Mouse (Mus musculus): Measurements from ENCODE around the gene Epm2aip1. TPM values are rescaled to one million over a fixed set of nuclear protein-coding genes. Genes with fewer than 3 reads are reported as not detected.

The Epm2aip1 gene
- polyA plus RNA-seq, 1 experiment from 2014 or later: 24.7 TPM

DNA sequence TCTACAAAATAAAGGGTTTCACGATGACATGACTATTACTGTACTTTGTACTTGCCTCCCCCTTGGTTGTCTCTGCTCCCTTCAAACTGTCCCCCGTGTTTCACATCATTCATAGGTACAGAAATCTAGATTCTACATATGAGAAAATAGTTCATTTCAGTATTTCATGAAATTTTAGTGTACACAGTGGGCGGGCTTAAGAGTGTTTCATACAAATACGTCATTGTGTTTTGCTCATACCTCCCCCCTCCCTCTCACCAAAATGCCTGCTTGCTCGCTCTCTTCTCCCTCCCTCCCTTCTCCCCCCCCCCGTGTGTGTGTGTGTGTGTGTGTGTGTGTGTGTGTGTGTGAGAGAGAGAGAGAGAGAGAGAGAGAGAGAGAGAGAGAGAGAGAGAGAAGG lies 41.6 kb downstream of the Epm2aip1 start:
- H3K4me3 ChIP-seq: no peak overlapping the region
- no peaks in the 10 kb centered on the region for H3K36me3 ChIP-seq
- no peak for DNase-seq (ENCODE audit: low spot score)
- 16% methylated on average over 5 of the region's 6 CpGs for WGBS
- peaks cover 67% of the 10 kb centered on the region for H3K27me3 ChIP-seq (ENCODE audit: insufficient read depth, poor library complexity, severe bottlenecking)
- no peaks in the 10 kb centered on the region for H3K9me3 ChIP-seq
- H3K4me1 ChIP-seq: peaks cover 16% of the 10 kb centered on the region
- no peak overlapping the region for H3K27ac ChIP-seq

DNA sequence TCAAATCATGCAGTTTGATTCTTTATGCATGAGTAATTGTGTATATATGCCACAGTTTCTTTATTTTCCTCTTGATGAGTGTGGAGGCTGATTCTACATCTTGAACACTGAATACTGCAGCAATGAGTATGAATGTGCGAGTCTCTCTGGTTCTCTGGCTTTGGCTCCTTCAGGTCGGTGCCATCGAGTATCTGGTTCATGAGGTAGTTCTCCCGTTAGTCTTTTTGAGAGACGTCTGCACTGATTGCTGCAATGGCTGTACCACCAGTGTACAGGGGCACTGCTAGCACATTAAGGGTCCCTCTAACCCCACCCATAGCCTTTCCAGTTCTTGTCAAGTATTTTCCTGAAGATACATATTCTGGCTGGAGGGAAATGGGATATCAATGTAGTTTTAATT lies 42.1 kb downstream of the Epm2aip1 start:
- 22% methylated on average over 5 of the region's 5 CpGs for WGBS
- no peak for DNase-seq (ENCODE audit: low spot score)
- Histone ChIP-seq H3K9me3 (no peaks in the 10 kb centered on the region), H3K4me1 (peaks cover 16% of the 10 kb centered on the region), H3K4me3 (no peak overlapping the region), H3K27me3 (ENCODE audit: insufficient read depth, poor library complexity, severe bottlenecking) (peaks cover 62% of the 10 kb centered on the region), H3K27ac (no peak overlapping the region), H3K36me3 (no peaks in the 10 kb centered on the region)

DNA sequence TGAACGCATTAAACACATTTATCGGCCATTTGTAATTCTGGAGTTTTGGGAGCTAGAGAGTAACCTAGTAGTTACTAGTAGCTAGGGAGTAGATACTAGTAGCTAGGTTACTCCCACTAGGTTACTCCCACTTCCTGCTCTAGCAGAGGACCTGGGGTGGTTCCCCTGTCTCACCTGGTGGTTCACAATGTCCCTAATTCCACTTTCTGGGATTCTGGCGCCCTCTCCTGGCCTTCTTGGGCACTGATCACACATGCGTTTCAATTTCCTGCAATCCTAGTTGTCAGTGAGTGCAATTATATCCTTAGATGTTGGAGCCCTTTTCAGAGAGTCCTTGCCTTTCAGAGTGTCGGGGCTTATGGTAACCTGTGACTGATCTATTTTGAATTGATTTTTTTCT lies 42.5 kb downstream of the Epm2aip1 start:
- Histone ChIP-seq H3K4me1 (peaks cover 16% of the 10 kb centered on the region), H3K27me3 (ENCODE audit: insufficient read depth, poor library complexity, severe bottlenecking) (peaks cover 58% of the 10 kb centered on the region), H3K36me3 (no peaks in the 10 kb centered on the region), H3K9me3 (no peaks in the 10 kb centered on the region), H3K27ac (no peak overlapping the region), H3K4me3 (no peak overlapping the region)
- DNase-seq (ENCODE audit: low spot score): no peak
- 35% methylated on average over 5 of the region's 5 CpGs for WGBS

DNA sequence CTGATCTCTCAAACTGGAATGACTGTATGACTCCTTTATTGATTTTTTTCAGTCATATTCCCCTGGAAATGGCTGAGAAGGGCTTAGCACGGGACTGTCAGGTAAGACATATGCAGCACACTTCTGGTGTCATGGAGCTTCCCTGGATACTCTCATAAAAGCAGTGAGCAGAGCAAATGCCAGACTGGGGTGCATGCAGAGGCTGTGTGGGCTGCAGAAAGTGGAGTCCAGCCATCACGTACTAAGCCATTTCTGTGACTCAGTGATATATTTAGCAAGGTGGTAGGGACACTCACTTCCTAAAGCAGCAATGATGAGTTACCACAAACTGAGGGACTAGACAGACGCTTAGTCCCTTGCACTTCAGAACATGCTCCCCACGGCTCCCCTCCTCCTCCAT lies 49.2 kb downstream of the Epm2aip1 start:
- DNase-seq (ENCODE audit: low spot score): no peak
- no peak overlapping the region for H3K27ac ChIP-seq
- H3K4me1 ChIP-seq: no peaks in the 10 kb centered on the region
- H3K4me3 ChIP-seq: no peak overlapping the region
- no peaks in the 10 kb centered on the region for H3K36me3 ChIP-seq
- 0 out of 2 replicates have a peak, but pooled peaks cover 3% of the 10 kb centered on the region for H3K27me3 ChIP-seq (ENCODE audit: insufficient read depth, poor library complexity, severe bottlenecking)
- 62% methylated on average over 4 of the region's 4 CpGs for WGBS
- no peaks in the 10 kb centered on the region for H3K9me3 ChIP-seq

DNA sequence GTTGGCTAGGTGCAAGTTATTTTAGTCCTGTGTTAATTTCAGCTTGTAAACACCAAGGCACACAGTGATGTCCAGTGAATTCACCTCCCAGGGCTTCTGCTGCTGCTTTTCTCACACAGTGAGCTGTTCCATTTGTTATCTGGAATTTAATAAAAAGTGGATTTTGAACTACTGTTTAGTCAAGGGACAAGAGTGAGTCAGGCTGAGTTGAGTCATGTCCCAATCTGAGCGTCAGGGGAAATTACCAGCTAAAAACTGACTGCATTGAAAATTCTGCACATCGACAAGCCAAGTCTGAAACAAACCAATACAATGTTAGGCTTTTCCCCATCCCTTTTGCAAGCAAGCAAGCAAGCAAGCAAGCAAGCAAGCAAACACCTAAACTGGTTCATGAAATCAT lies 53.2 kb downstream of the Epm2aip1 start:
- no peak overlapping the region for H3K27ac ChIP-seq
- no peaks in the 10 kb centered on the region for H3K4me1 ChIP-seq
- 0 out of 2 replicates have a peak, but pooled peaks cover 3% of the 10 kb centered on the region for H3K27me3 ChIP-seq (ENCODE audit: insufficient read depth, poor library complexity, severe bottlenecking)
- no peak overlapping the region for H3K4me3 ChIP-seq
- H3K36me3 ChIP-seq: no peaks in the 10 kb centered on the region
- DNase-seq (ENCODE audit: low spot score): no peak
- 84% methylated on average over 2 of the region's 2 CpGs for whole genome bisulfite sequencing
- no peaks in the 10 kb centered on the region for H3K9me3 ChIP-seq

Other genes with a start within 250 kb of the Epm2aip1 start
- 2.6 and 3.0 TPM in 2 replicates for gene Ccrl2, start 214.4 kb upstream of the Epm2aip1 start, polyA plus RNA-seq (2016; fragmentation: Nextera tagmentation; extraction: Ambion mirVana)
- 50.9 and 51.3 TPM in 2 replicates for gene Lrrfip2, start 154.3 kb upstream of the Epm2aip1 start, polyA plus RNA-seq (2016; fragmentation: Nextera tagmentation; extraction: Ambion mirVana)
- 51.7 and 52.6 TPM in 2 replicates for gene Mlh1, start 138 bp upstream of the Epm2aip1 start, polyA plus RNA-seq (2016; fragmentation: Nextera tagmentation; extraction: Ambion mirVana)
- 0.08 and 0.21 TPM in 2 replicates for gene Trank1, start 39.8 kb downstream of the Epm2aip1 start, polyA plus RNA-seq (2016; fragmentation: Nextera tagmentation; extraction: Ambion mirVana)
- 1.6 and 2.5 TPM in 2 replicates for gene Dclk3, start 167.2 kb downstream of the Epm2aip1 start, polyA plus RNA-seq (2016; fragmentation: Nextera tagmentation; extraction: Ambion mirVana)

Data from heart, embryonic 10.5 days (tissue).